Mouse (Mus musculus): ENCODE measurements around the gene Cct7. TPM values are rescaled to one million over a fixed set of nuclear protein-coding genes. Genes with fewer than 3 reads are reported as not detected.

Gene Cct7
- polyA plus RNA-seq, 1 experiment: 334 TPM

DNA sequence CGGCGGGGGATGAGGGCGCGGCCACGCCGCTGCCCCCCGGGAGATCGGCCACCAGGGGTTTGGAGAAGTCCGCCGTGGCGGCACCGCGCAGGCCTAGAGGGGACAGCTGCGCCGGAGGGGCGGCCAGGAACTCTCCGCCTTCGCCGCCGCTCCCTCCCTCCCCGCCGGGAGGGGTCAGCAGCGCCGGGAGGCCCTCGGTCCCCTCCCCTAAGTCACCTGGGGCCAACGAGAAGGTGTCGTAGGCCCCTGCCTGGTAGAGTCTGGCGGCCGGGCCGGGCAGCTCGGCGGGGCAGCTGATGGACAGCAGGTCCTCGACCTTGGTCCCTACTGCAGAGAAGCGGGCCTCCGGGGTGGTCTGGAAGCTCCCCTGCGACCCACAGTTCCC is 60.7 kb downstream of the Cct7 start:
- peaks cover 41% of the 10 kb centered on the region for H3K27me3 ChIP-seq (ENCODE audit: control insufficient read depth, insufficient read depth, insufficient read length)
- TF ChIP-seq POLR2AphosphoS2 (IDR thresholded peaks at IDR 0.05; ENCODE audit: insufficient read length, low read depth) (no peak), MAX (IDR thresholded peaks at IDR 0.05; ENCODE audit: low read depth) (no peak), E2F4 (IDR thresholded peaks at IDR 0.05; ENCODE audit: insufficient read depth) (no peak), MYOD1 (IDR thresholded peaks at IDR 0.05; ENCODE audit: control insufficient read depth in 1 of 3, insufficient read length in 2 of 3, low read depth in 2 of 3) (no peak), TCF3 (IDR thresholded peaks at IDR 0.05; ENCODE audit: insufficient read length, low read depth) (no peak), MYOG (IDR thresholded peaks at IDR 0.05; ENCODE audit: control insufficient read depth in 1 of 3, insufficient read depth in 1 of 3, insufficient read length in 2 of 3, low read depth in 2 of 3) (no peak), POLR2A (IDR thresholded peaks at IDR 0.05; ENCODE audit: insufficient read length, low read depth) (no peak), CEBPB (IDR thresholded peaks at IDR 0.05; ENCODE audit: insufficient read depth, poor library complexity, severe bottlenecking) (no peak), TCF12 (IDR thresholded peaks at IDR 0.05; ENCODE audit: insufficient read depth, poor library complexity, severe bottlenecking) (no peak), USF1 (IDR thresholded peaks at IDR 0.05; ENCODE audit: low read depth) (no peak)
- H3ac ChIP-seq (ENCODE audit: control insufficient read depth, insufficient read length): no peak overlapping the region
- no peaks in the 10 kb centered on the region for H3K36me3 ChIP-seq (ENCODE audit: control insufficient read depth, insufficient read depth)
- H3K4me3 ChIP-seq: no peak overlapping the region
- H3K79me2 ChIP-seq (ENCODE audit: control insufficient read depth, insufficient read depth): no peaks in the 10 kb centered on the region
- no peak overlapping the region for H3K4me2 ChIP-seq (ENCODE audit: low read depth)

GRCm38 (mm10) chr6:85512577-85513530 is 61.5 kb downstream of the Cct7 start:
- no peak overlapping the region for H3K4me2 ChIP-seq (ENCODE audit: low read depth)
- no peak overlapping the region for H3ac ChIP-seq (ENCODE audit: control insufficient read depth, insufficient read length)
- peaks cover 43% of the 10 kb centered on the region for H3K27me3 ChIP-seq (ENCODE audit: control insufficient read depth, insufficient read depth, insufficient read length)
- no peaks in the 10 kb centered on the region for H3K36me3 ChIP-seq (ENCODE audit: control insufficient read depth, insufficient read depth)
- no peak overlapping the region for H3K4me3 ChIP-seq
- TF ChIP-seq REST (IDR thresholded peaks at IDR 0.05; ENCODE audit: insufficient read depth, insufficient read length): no peak
- TF ChIP-seq MAX (IDR thresholded peaks at IDR 0.05; ENCODE audit: low read depth): no peak
- no peak for TF ChIP-seq POLR2A (IDR thresholded peaks at IDR 0.05; ENCODE audit: insufficient read length, low read depth)
- TF ChIP-seq SRF (IDR thresholded peaks at IDR 0.05; ENCODE audit: control insufficient read depth, insufficient read length, low read depth): no peak
- TF ChIP-seq TCF3 (IDR thresholded peaks at IDR 0.05; ENCODE audit: insufficient read length, low read depth): no peak
- TF ChIP-seq TCF12 (IDR thresholded peaks at IDR 0.05; ENCODE audit: insufficient read depth, poor library complexity, severe bottlenecking): no peak
- TF ChIP-seq MYOD1 (IDR thresholded peaks at IDR 0.05; ENCODE audit: control insufficient read depth in 1 of 3, insufficient read length in 2 of 3, low read depth in 2 of 3): no peak
- TF ChIP-seq MYOG (IDR thresholded peaks at IDR 0.05; ENCODE audit: control insufficient read depth in 1 of 3, insufficient read depth in 1 of 3, insufficient read length in 2 of 3, low read depth in 2 of 3): no peak
- no peak for TF ChIP-seq E2F4 (IDR thresholded peaks at IDR 0.05; ENCODE audit: insufficient read depth)
- no peak for TF ChIP-seq CEBPB (IDR thresholded peaks at IDR 0.05; ENCODE audit: insufficient read depth, poor library complexity, severe bottlenecking)
- no peaks in the 10 kb centered on the region for H3K79me2 ChIP-seq (ENCODE audit: control insufficient read depth, insufficient read depth)

DNA sequence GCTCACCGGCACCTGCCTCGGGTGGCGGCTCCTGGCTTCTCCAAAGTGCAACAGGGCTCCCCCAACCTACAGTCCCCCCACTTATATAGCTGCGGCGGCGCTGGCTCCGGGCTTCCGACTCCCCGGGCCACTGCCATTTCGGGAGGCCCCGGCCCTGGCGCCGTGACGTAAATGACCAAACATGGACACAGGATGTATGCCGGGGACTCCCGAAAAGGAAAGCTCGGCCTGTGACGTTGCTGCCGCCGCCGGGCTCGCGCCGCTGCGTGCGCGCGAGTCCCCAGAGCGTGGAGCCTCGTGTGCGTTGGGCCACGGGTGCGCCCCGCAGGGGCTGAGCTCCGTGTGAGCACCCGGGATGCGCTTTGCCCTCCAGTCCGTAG is 62.2 kb downstream of the Cct7 start, which contains the start of gene Egr4:
Egr4 (minus strand) TSS at position 59 of the 380 bp plus-strand sequence.
- H3K27me3 ChIP-seq (ENCODE audit: control insufficient read depth, insufficient read depth, insufficient read length): peaks cover 47% of the 10 kb centered on the region
- H3K79me2 ChIP-seq (ENCODE audit: control insufficient read depth, insufficient read depth): no peaks in the 10 kb centered on the region
- no peaks in the 10 kb centered on the region for H3K36me3 ChIP-seq (ENCODE audit: control insufficient read depth, insufficient read depth)
- no peak within 1 kb of the TSS for H3K4me3 ChIP-seq
- H3K4me2 ChIP-seq (ENCODE audit: low read depth): no peak within 1 kb of the TSS
- H3ac ChIP-seq (ENCODE audit: control insufficient read depth, insufficient read length): no peak within 1 kb of the TSS
- no peak for TF ChIP-seq MAX (IDR thresholded peaks at IDR 0.05; ENCODE audit: low read depth)
- peak; percentile 67 for TF ChIP-seq SRF (IDR thresholded peaks at IDR 0.05; ENCODE audit: control insufficient read depth, insufficient read length, low read depth)
- TF ChIP-seq TCF3 (IDR thresholded peaks at IDR 0.05; ENCODE audit: insufficient read length, low read depth): no peak
- TF ChIP-seq POLR2A (IDR thresholded peaks at IDR 0.05; ENCODE audit: insufficient read length, low read depth): no peak
- no peak for TF ChIP-seq POLR2AphosphoS2 (IDR thresholded peaks at IDR 0.05; ENCODE audit: insufficient read length, low read depth)
- TF ChIP-seq CEBPB (IDR thresholded peaks at IDR 0.05; ENCODE audit: insufficient read depth, poor library complexity, severe bottlenecking): no peak

- no peak for TF ChIP-seq MYOD1 (IDR thresholded peaks at IDR 0.05; ENCODE audit: control insufficient read depth in 1 of 3, insufficient read length in 2 of 3, low read depth in 2 of 3)
- TF ChIP-seq MAX (IDR thresholded peaks at IDR 0.05; ENCODE audit: low read depth): no peak
- TF ChIP-seq POLR2A (IDR thresholded peaks at IDR 0.05; ENCODE audit: insufficient read length, low read depth): no peak
- TF ChIP-seq SRF (IDR thresholded peaks at IDR 0.05; ENCODE audit: control insufficient read depth, insufficient read length, low read depth): no peak
- TF ChIP-seq E2F4 (IDR thresholded peaks at IDR 0.05; ENCODE audit: insufficient read depth): no peak
- no peak for TF ChIP-seq REST (IDR thresholded peaks at IDR 0.05; ENCODE audit: insufficient read depth, insufficient read length)
- TF ChIP-seq CEBPB (IDR thresholded peaks at IDR 0.05; ENCODE audit: insufficient read depth, poor library complexity, severe bottlenecking): no peak
- TF ChIP-seq TCF12 (IDR thresholded peaks at IDR 0.05; ENCODE audit: insufficient read depth, poor library complexity, severe bottlenecking): no peak
- no peak for TF ChIP-seq POLR2AphosphoS2 (IDR thresholded peaks at IDR 0.05; ENCODE audit: insufficient read length, low read depth)
- no peak for TF ChIP-seq TCF3 (IDR thresholded peaks at IDR 0.05; ENCODE audit: insufficient read length, low read depth)
- TF ChIP-seq USF1 (IDR thresholded peaks at IDR 0.05; ENCODE audit: low read depth): no peak
- TF ChIP-seq MYOG (IDR thresholded peaks at IDR 0.05; ENCODE audit: control insufficient read depth in 1 of 3, insufficient read depth in 1 of 3, insufficient read length in 2 of 3, low read depth in 2 of 3): no peak
- Histone ChIP-seq H3K4me3 (no peak overlapping the region), H3K27me3 (ENCODE audit: control insufficient read depth, insufficient read depth, insufficient read length) (peaks cover 47% of the 10 kb centered on the region), H3ac (ENCODE audit: control insufficient read depth, insufficient read length) (no peak overlapping the region), H3K79me2 (ENCODE audit: control insufficient read depth, insufficient read depth) (no peaks in the 10 kb centered on the region), H3K4me2 (ENCODE audit: low read depth) (no peak overlapping the region), H3K36me3 (ENCODE audit: control insufficient read depth, insufficient read depth) (no peaks in the 10 kb centered on the region)
Observed at GRCm38 (mm10) chr6:85515941-85516340, 64.6 kb downstream of the Cct7 start.

Other genes starting within 250 kb of the Cct7 start
- gene Sfxn5, start 118.1 kb upstream of the Cct7 start, polyA plus RNA-seq (2012; fragmentation: generic; extraction: Trizol): 2.0 TPM
- 24.8 TPM for gene Rab11fip5, start 76.9 kb upstream of the Cct7 start, polyA plus RNA-seq (2012; fragmentation: generic; extraction: Trizol)
- not detected for gene Noto, start 27.6 kb upstream of the Cct7 start, polyA plus RNA-seq (2012; fragmentation: generic; extraction: Trizol)
- 34.6 TPM for gene Smyd5, start 19.5 kb upstream of the Cct7 start, polyA plus RNA-seq (2012; fragmentation: generic; extraction: Trizol)
- 17.6 TPM for gene Pradc1, start 456 bp downstream of the Cct7 start, polyA plus RNA-seq (2012; fragmentation: generic; extraction: Trizol)
- not detected for gene Fbxo41, start 51.5 kb downstream of the Cct7 start, polyA plus RNA-seq (2012; fragmentation: generic; extraction: Trizol)
- gene Egr4, start 62.1 kb downstream of the Cct7 start, polyA plus RNA-seq (2012; fragmentation: generic; extraction: Trizol): not detected
- gene Alms1, start 136.0 kb downstream of the Cct7 start, polyA plus RNA-seq (2012; fragmentation: generic; extraction: Trizol): 0.62 TPM

Data from myocyte (in vitro differentiated cells).